Mouse (Mus musculus): ENCODE measurements around the gene Crct1. TPM values are rescaled to one million over a fixed set of nuclear protein-coding genes. Genes with fewer than 3 reads are reported as not detected.

Gene Crct1
- polyA plus RNA-seq, 1 experiment from 2014 or later: 0.85 TPM

GRCm38 (mm10) chr3:93014871-93015270, 616 bp downstream of the Crct1 start:
- Histone ChIP-seq H3K27ac (ENCODE audit: low read length) (no peak overlapping the region), H3K27me3 (ENCODE audit: control insufficient read depth, insufficient read depth, low read length) (no peaks in the 10 kb centered on the region), H3K4me3 (ENCODE audit: low read depth, low read length) (peak overlapping the region; percentile 40), H3K9ac (replicated peaks; ENCODE audit: low read depth, low read length) (peak overlapping the region; percentile 38), H3K4me2 (replicated peaks; ENCODE audit: low read depth, low read length) (peak overlapping the region; percentile 85), H3K4me1 (ENCODE audit: control insufficient read depth, insufficient read depth, low read length) (no peaks in the 10 kb centered on the region), H3K9me3 (ENCODE audit: control insufficient read depth, low read depth, low read length) (no peaks in the 10 kb centered on the region), H3K36me3 (ENCODE audit: control insufficient read depth, insufficient read depth, low read length) (no peaks in the 10 kb centered on the region)
- ATAC-seq (ENCODE audit: insufficient number of reproducible peaks, insufficient read depth, low FRiP score, low read depth): no peak
- WGBS: 37% methylated on average over 5 of the region's 5 CpGs

- peak; percentile 74; the same call in 1 of the 2 replicates for ATAC-seq (ENCODE audit: insufficient number of reproducible peaks, insufficient read depth, low FRiP score, low read depth)
- no peaks in the 10 kb centered on the region for H3K4me1 ChIP-seq (ENCODE audit: control insufficient read depth, insufficient read depth, low read length)
- peak overlapping the region; percentile 38 for H3K9ac ChIP-seq (replicated peaks; ENCODE audit: low read depth, low read length)
- H3K27ac ChIP-seq (ENCODE audit: low read length): no peak overlapping the region
- H3K27me3 ChIP-seq (ENCODE audit: control insufficient read depth, insufficient read depth, low read length): no peaks in the 10 kb centered on the region
- H3K36me3 ChIP-seq (ENCODE audit: control insufficient read depth, insufficient read depth, low read length): no peaks in the 10 kb centered on the region
- H3K4me3 ChIP-seq (ENCODE audit: low read depth, low read length): peak overlapping the region; percentile 40
- 1% methylated on average over 24 of the region's 24 CpGs for WGBS
- H3K4me2 ChIP-seq (replicated peaks; ENCODE audit: low read depth, low read length): peak overlapping the region; percentile 85
- no peaks in the 10 kb centered on the region for H3K9me3 ChIP-seq (ENCODE audit: control insufficient read depth, low read depth, low read length)
Observed at GRCm38 (mm10) chr3:93014378-93014801, 1.1 kb downstream of the Crct1 start.

- H3K4me1 ChIP-seq (ENCODE audit: control insufficient read depth, insufficient read depth, low read length): no peaks in the 10 kb centered on the region
- no peak overlapping the region for H3K9ac ChIP-seq (replicated peaks; ENCODE audit: low read depth, low read length)
- ATAC-seq (ENCODE audit: insufficient number of reproducible peaks, insufficient read depth, low FRiP score, low read depth): no peak
- no peaks in the 10 kb centered on the region for H3K9me3 ChIP-seq (ENCODE audit: control insufficient read depth, low read depth, low read length)
- H3K27ac ChIP-seq (ENCODE audit: low read length): no peak overlapping the region
- H3K27me3 ChIP-seq (ENCODE audit: control insufficient read depth, insufficient read depth, low read length): no peaks in the 10 kb centered on the region
- H3K36me3 ChIP-seq (ENCODE audit: control insufficient read depth, insufficient read depth, low read length): no peaks in the 10 kb centered on the region
- 73% methylated on average over 4 of the region's 4 CpGs for WGBS
- H3K4me3 ChIP-seq (ENCODE audit: low read depth, low read length): no peak overlapping the region
- H3K4me2 ChIP-seq (replicated peaks; ENCODE audit: low read depth, low read length): no peak overlapping the region
Observed at GRCm38 (mm10) chr3:93002843-93003242, 12.6 kb downstream of the Crct1 start.

GRCm38 (mm10) chr3:93000621-93001020, 14.9 kb downstream of the Crct1 start:
- no peaks in the 10 kb centered on the region for H3K36me3 ChIP-seq (ENCODE audit: control insufficient read depth, insufficient read depth, low read length)
- H3K9me3 ChIP-seq (ENCODE audit: control insufficient read depth, low read depth, low read length): no peaks in the 10 kb centered on the region
- H3K4me1 ChIP-seq (ENCODE audit: control insufficient read depth, insufficient read depth, low read length): no peaks in the 10 kb centered on the region
- H3K4me3 ChIP-seq (ENCODE audit: low read depth, low read length): no peak overlapping the region
- H3K27me3 ChIP-seq (ENCODE audit: control insufficient read depth, insufficient read depth, low read length): no peaks in the 10 kb centered on the region
- H3K27ac ChIP-seq (ENCODE audit: low read length): no peak overlapping the region
- H3K9ac ChIP-seq (replicated peaks; ENCODE audit: low read depth, low read length): no peak overlapping the region
- ATAC-seq (ENCODE audit: insufficient number of reproducible peaks, insufficient read depth, low FRiP score, low read depth): no peak
- no peak overlapping the region for H3K4me2 ChIP-seq (replicated peaks; ENCODE audit: low read depth, low read length)
- 76% methylated on average over 3 of the region's 3 CpGs for WGBS

GRCm38 (mm10) chr3:92998691-92999090, 16.8 kb downstream of the Crct1 start:
- Histone ChIP-seq H3K4me3 (ENCODE audit: low read depth, low read length) (no peak overlapping the region), H3K9me3 (ENCODE audit: control insufficient read depth, low read depth, low read length) (no peaks in the 10 kb centered on the region), H3K27ac (ENCODE audit: low read length) (no peak overlapping the region), H3K36me3 (ENCODE audit: control insufficient read depth, insufficient read depth, low read length) (no peaks in the 10 kb centered on the region), H3K27me3 (ENCODE audit: control insufficient read depth, insufficient read depth, low read length) (no peaks in the 10 kb centered on the region), H3K9ac (replicated peaks; ENCODE audit: low read depth, low read length) (no peak overlapping the region), H3K4me2 (replicated peaks; ENCODE audit: low read depth, low read length) (no peak overlapping the region), H3K4me1 (ENCODE audit: control insufficient read depth, insufficient read depth, low read length) (no peaks in the 10 kb centered on the region)
- WGBS: 4% methylated on average over 7 of the region's 7 CpGs
- peak; percentile 69 for ATAC-seq (ENCODE audit: insufficient number of reproducible peaks, insufficient read depth, low FRiP score, low read depth)

- Histone ChIP-seq H3K9ac (replicated peaks; ENCODE audit: low read depth, low read length) (no peak within 1 kb of the TSS), H3K4me2 (replicated peaks; ENCODE audit: low read depth, low read length) (no peak within 1 kb of the TSS), H3K27ac (ENCODE audit: low read length) (no peak within 1 kb of the TSS), H3K4me3 (ENCODE audit: low read depth, low read length) (no peak within 1 kb of the TSS), H3K9me3 (ENCODE audit: control insufficient read depth, low read depth, low read length) (no peaks in the 10 kb centered on the region), H3K4me1 (ENCODE audit: control insufficient read depth, insufficient read depth, low read length) (no peaks in the 10 kb centered on the region), H3K36me3 (ENCODE audit: control insufficient read depth, insufficient read depth, low read length) (no peaks in the 10 kb centered on the region), H3K27me3 (ENCODE audit: control insufficient read depth, insufficient read depth, low read length) (no peaks in the 10 kb centered on the region)
- no peak for ATAC-seq (ENCODE audit: insufficient number of reproducible peaks, insufficient read depth, low FRiP score, low read depth)
Observed at GRCm38 (mm10) chr3:92991926-92992325, 23.6 kb downstream of the Crct1 start, which contains the start of gene Lce3f. Gene Lce3f, plus strand, starts transcription at chr3:92992226.

- H3K27ac ChIP-seq (ENCODE audit: low read length): no peak overlapping the region
- H3K36me3 ChIP-seq (ENCODE audit: control insufficient read depth, insufficient read depth, low read length): no peaks in the 10 kb centered on the region
- no peak for ATAC-seq (ENCODE audit: insufficient number of reproducible peaks, insufficient read depth, low FRiP score, low read depth)
- no peak overlapping the region for H3K4me2 ChIP-seq (replicated peaks; ENCODE audit: low read depth, low read length)
- no peaks in the 10 kb centered on the region for H3K4me1 ChIP-seq (ENCODE audit: control insufficient read depth, insufficient read depth, low read length)
- H3K27me3 ChIP-seq (ENCODE audit: control insufficient read depth, insufficient read depth, low read length): no peaks in the 10 kb centered on the region
- 72% methylated on average over 2 of the region's 2 CpGs for WGBS
- no peak overlapping the region for H3K4me3 ChIP-seq (ENCODE audit: low read depth, low read length)
- no peak overlapping the region for H3K9ac ChIP-seq (replicated peaks; ENCODE audit: low read depth, low read length)
- H3K9me3 ChIP-seq (ENCODE audit: control insufficient read depth, low read depth, low read length): no peaks in the 10 kb centered on the region
Observed at GRCm38 (mm10) chr3:92978484-92978883, 37.0 kb downstream of the Crct1 start.

- 87% methylated on average over 2 of the region's 2 CpGs for WGBS
- no peak for ATAC-seq (ENCODE audit: insufficient number of reproducible peaks, insufficient read depth, low FRiP score, low read depth)
- Histone ChIP-seq H3K4me2 (replicated peaks; ENCODE audit: low read depth, low read length) (no peak within 1 kb of the TSS), H3K27me3 (ENCODE audit: control insufficient read depth, insufficient read depth, low read length) (no peaks in the 10 kb centered on the region), H3K36me3 (ENCODE audit: control insufficient read depth, insufficient read depth, low read length) (no peaks in the 10 kb centered on the region), H3K4me1 (ENCODE audit: control insufficient read depth, insufficient read depth, low read length) (no peaks in the 10 kb centered on the region), H3K9ac (replicated peaks; ENCODE audit: low read depth, low read length) (no peak within 1 kb of the TSS), H3K9me3 (ENCODE audit: control insufficient read depth, low read depth, low read length) (no peaks in the 10 kb centered on the region), H3K27ac (ENCODE audit: low read length) (no peak within 1 kb of the TSS), H3K4me3 (ENCODE audit: low read depth, low read length) (no peak within 1 kb of the TSS)
Observed at GRCm38 (mm10) chr3:92966761-92967160, 48.7 kb downstream of the Crct1 start, which contains the start of gene Lce3e. Gene Lce3e, plus strand, starts transcription at chr3:92967061.

Data from stomach, embryonic 14.5 days (tissue).